Mouse (Mus musculus) lung, postnatal 10 days (tissue): ENCODE results near the gene Klf2.

Experiments used
- DNase-seq: peaks from one replicate; pipeline ENCODE4 v3.0.0; 2021

Klf2 gene

GRCm38 (mm10) chr8:72306913-72307312, 11.9 kb upstream of the Klf2 start:
- no peak for DNase-seq

GRCm38 (mm10) chr8:72308276-72308675, 10.6 kb upstream of the Klf2 start:
- DNase-seq: peak; percentile 72

GRCm38 (mm10) chr8:72310849-72311506, 7.9 kb upstream of the Klf2 start:
- peak; percentile 46 for DNase-seq

- DNase-seq: no peak
Measured at GRCm38 (mm10) chr8:72312926-72313518, 5.8 kb upstream of the Klf2 start.

- DNase-seq: no peak
Measured at GRCm38 (mm10) chr8:72316053-72316695, 2.7 kb upstream of the Klf2 start.

- DNase-seq: peak; percentile 21
Measured at GRCm38 (mm10) chr8:72317741-72318301, 1.0 kb upstream of the Klf2 start.

- peak; percentile 60 for DNase-seq
Measured at GRCm38 (mm10) chr8:72319397-72319796, 564 bp downstream of the Klf2 start.

- peak; percentile 45 for DNase-seq
Measured at GRCm38 (mm10) chr8:72319921-72320802, 1.3 kb downstream of the Klf2 start.

- DNase-seq: no peak
Measured at GRCm38 (mm10) chr8:72320803-72321583, 2.2 kb downstream of the Klf2 start.

- DNase-seq: no peak
Measured at GRCm38 (mm10) chr8:72321635-72322441, 3.0 kb downstream of the Klf2 start.

GRCm38 (mm10) chr8:72322471-72322889, 3.6 kb downstream of the Klf2 start:
- DNase-seq: peak; percentile 73

- DNase-seq: no peak
Measured at GRCm38 (mm10) chr8:72323131-72323725, 4.4 kb downstream of the Klf2 start.

- DNase-seq: no peak
Measured at GRCm38 (mm10) chr8:72324036-72324706, 5.3 kb downstream of the Klf2 start.

- DNase-seq: no peak
Measured at GRCm38 (mm10) chr8:72324708-72325107, 5.9 kb downstream of the Klf2 start.

GRCm38 (mm10) chr8:72329116-72329515, 10.3 kb downstream of the Klf2 start:
- DNase-seq: no peak

GRCm38 (mm10) chr8:72330806-72331516, 12.1 kb downstream of the Klf2 start:
- DNase-seq: no peak

- no peak for DNase-seq
Measured at GRCm38 (mm10) chr8:72331631-72332030, 12.8 kb downstream of the Klf2 start.

- DNase-seq: no peak
Measured at GRCm38 (mm10) chr8:72333429-72334143, 14.8 kb downstream of the Klf2 start.

- DNase-seq: no peak
Measured at GRCm38 (mm10) chr8:72334144-72334641, 15.4 kb downstream of the Klf2 start.
